Mouse (Mus musculus) bone marrow, adult 2 months (tissue): Measurements from ENCODE around the gene Gabbr2.

Experiments used
- CTCF ChIP-seq: fragments of 200-500 bp; IDR thresholded peaks from 2 replicates; pipeline ENCODE4 v1.5.1; 2011; ENCODE audit warnings: low read length, control low read depth; ENCODE audit not compliant: control insufficient read depth, insufficient read depth
- POLR2A ChIP-seq: fragments of 200-500 bp; IDR thresholded peaks from 2 replicates; pipeline ENCODE4 v1.6.1; 2011; ENCODE audit warnings: low read depth, mild to moderate bottlenecking, control low read depth, low read length, borderline replicate concordance; ENCODE audit not compliant: control insufficient read depth

DNA sequence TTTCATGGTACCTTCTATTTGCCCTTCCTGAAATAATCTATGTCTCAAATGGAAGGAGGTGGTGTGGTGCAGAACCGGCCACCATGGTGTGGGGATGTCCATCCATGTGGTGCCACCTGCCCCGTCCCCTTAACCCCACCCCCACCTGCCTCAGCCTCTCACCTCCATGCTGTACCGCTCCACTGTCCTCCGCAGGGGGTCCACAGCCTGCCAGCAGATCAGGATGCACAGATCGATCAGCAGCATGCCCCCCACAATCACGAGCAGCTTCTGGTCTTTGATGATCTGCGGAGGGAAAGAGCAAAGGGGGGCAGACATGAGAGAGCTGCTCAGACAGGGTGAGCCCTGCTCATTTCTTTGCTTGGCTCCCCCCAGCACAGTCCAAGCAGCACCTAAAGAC is 273.0 kb downstream of the Gabbr2 start:
- TF ChIP-seq CTCF (no peak), POLR2A (no peak)
